Mouse (Mus musculus): ENCODE results near the gene Ebf3. TPM values are rescaled to one million over a fixed set of nuclear protein-coding genes. Genes with fewer than 3 reads are reported as not detected.

The Ebf3 gene
- polyA plus RNA-seq, 1 experiment from 2014 or later, result 1.6 TPM

- no peaks in the 10 kb centered on the region for H3K36me3 ChIP-seq (ENCODE audit: control insufficient read depth, insufficient read depth, low read length)
- H3K9ac ChIP-seq (replicated peaks; ENCODE audit: low read depth, low read length), result no peak overlapping the region
- H3K27me3 ChIP-seq (ENCODE audit: control insufficient read depth, insufficient read depth, low read length), result peaks cover 70% of the 10 kb centered on the region
- no peaks in the 10 kb centered on the region for H3K9me3 ChIP-seq (ENCODE audit: control insufficient read depth, low read depth, low read length)
- no peak for ATAC-seq (ENCODE audit: insufficient number of reproducible peaks, insufficient read depth, low FRiP score, low read depth)
- no peak overlapping the region for H3K27ac ChIP-seq (ENCODE audit: low read length)
- no peak overlapping the region for H3K4me3 ChIP-seq (ENCODE audit: low read depth, low read length)
- H3K4me1 ChIP-seq (ENCODE audit: control insufficient read depth, insufficient read depth, low read length), result 0 out of 2 replicates have a peak, but pooled peaks cover 7% of the 10 kb centered on the region
- no peak overlapping the region for H3K4me2 ChIP-seq (replicated peaks; ENCODE audit: low read depth, low read length)
- 50% methylated on average over 11 of the region's 11 CpGs for WGBS
Measured at GRCm38 (mm10) chr7:137300169-137300568, 14.1 kb downstream of the Ebf3 start.

- Histone ChIP-seq H3K36me3 (ENCODE audit: control insufficient read depth, insufficient read depth, low read length) (no peaks in the 10 kb centered on the region), H3K27ac (ENCODE audit: low read length) (no peak overlapping the region), H3K9me3 (ENCODE audit: control insufficient read depth, low read depth, low read length) (no peaks in the 10 kb centered on the region), H3K9ac (replicated peaks; ENCODE audit: low read depth, low read length) (no peak overlapping the region), H3K4me1 (ENCODE audit: control insufficient read depth, insufficient read depth, low read length) (0 out of 2 replicates have a peak, but pooled peaks cover 7% of the 10 kb centered on the region), H3K4me2 (replicated peaks; ENCODE audit: low read depth, low read length) (no peak overlapping the region), H3K27me3 (ENCODE audit: control insufficient read depth, insufficient read depth, low read length) (peaks cover 51% of the 10 kb centered on the region; the same call in 1 of the 2 replicates), H3K4me3 (ENCODE audit: low read depth, low read length) (no peak overlapping the region)
- WGBS, result 50% methylated on average over 24 of the region's 24 CpGs
- no peak for ATAC-seq (ENCODE audit: insufficient number of reproducible peaks, insufficient read depth, low FRiP score, low read depth)
Measured at GRCm38 (mm10) chr7:137297594-137298381, 16.5 kb downstream of the Ebf3 start.

- H3K27me3 ChIP-seq (ENCODE audit: control insufficient read depth, insufficient read depth, low read length), result peaks cover 48% of the 10 kb centered on the region; the same call in 1 of the 2 replicates
- no peak for ATAC-seq (ENCODE audit: insufficient number of reproducible peaks, insufficient read depth, low FRiP score, low read depth)
Measured at GRCm38 (mm10) chr7:137297131-137297530, 17.1 kb downstream of the Ebf3 start.

GRCm38 (mm10) chr7:137295612-137296011, 18.6 kb downstream of the Ebf3 start:
- Histone ChIP-seq H3K36me3 (ENCODE audit: control insufficient read depth, insufficient read depth, low read length) (no peaks in the 10 kb centered on the region), H3K4me1 (ENCODE audit: control insufficient read depth, insufficient read depth, low read length) (no peaks in the 10 kb centered on the region)
- 75% methylated on average over 7 of the region's 7 CpGs for WGBS

More at GRCm38 (mm10) chr7:137297131-137297530, 17.1 kb downstream of the Ebf3 start:
- Histone ChIP-seq H3K4me3 (ENCODE audit: low read depth, low read length) (no peak overlapping the region), H3K9me3 (ENCODE audit: control insufficient read depth, low read depth, low read length) (no peaks in the 10 kb centered on the region), H3K9ac (replicated peaks; ENCODE audit: low read depth, low read length) (no peak overlapping the region), H3K36me3 (ENCODE audit: control insufficient read depth, insufficient read depth, low read length) (no peaks in the 10 kb centered on the region), H3K4me2 (replicated peaks; ENCODE audit: low read depth, low read length) (no peak overlapping the region), H3K4me1 (ENCODE audit: control insufficient read depth, insufficient read depth, low read length) (0 out of 2 replicates have a peak, but pooled peaks cover 7% of the 10 kb centered on the region), H3K27ac (ENCODE audit: low read length) (no peak overlapping the region)
- 35% methylated on average over 7 of the region's 7 CpGs for WGBS

GRCm38 (mm10) chr7:137294446-137294845, 19.8 kb downstream of the Ebf3 start:
- H3K9me3 ChIP-seq (ENCODE audit: control insufficient read depth, low read depth, low read length), result no peaks in the 10 kb centered on the region
- H3K27me3 ChIP-seq (ENCODE audit: control insufficient read depth, insufficient read depth, low read length), result peaks cover 27% of the 10 kb centered on the region; the same call in 1 of the 2 replicates
- no peak overlapping the region for H3K4me2 ChIP-seq (replicated peaks; ENCODE audit: low read depth, low read length)
- no peaks in the 10 kb centered on the region for H3K4me1 ChIP-seq (ENCODE audit: control insufficient read depth, insufficient read depth, low read length)
- 87% methylated on average over 7 of the region's 7 CpGs for WGBS
- H3K4me3 ChIP-seq (ENCODE audit: low read depth, low read length), result no peak overlapping the region
- no peak for ATAC-seq (ENCODE audit: insufficient number of reproducible peaks, insufficient read depth, low FRiP score, low read depth)
- H3K36me3 ChIP-seq (ENCODE audit: control insufficient read depth, insufficient read depth, low read length), result no peaks in the 10 kb centered on the region
- H3K27ac ChIP-seq (ENCODE audit: low read length), result no peak overlapping the region
- no peak overlapping the region for H3K9ac ChIP-seq (replicated peaks; ENCODE audit: low read depth, low read length)

More at GRCm38 (mm10) chr7:137295612-137296011, 18.6 kb downstream of the Ebf3 start:
- ATAC-seq (ENCODE audit: insufficient number of reproducible peaks, insufficient read depth, low FRiP score, low read depth), result no peak
- H3K9ac ChIP-seq (replicated peaks; ENCODE audit: low read depth, low read length), result no peak overlapping the region
- H3K27me3 ChIP-seq (ENCODE audit: control insufficient read depth, insufficient read depth, low read length), result peaks cover 34% of the 10 kb centered on the region; the same call in 1 of the 2 replicates
- H3K4me3 ChIP-seq (ENCODE audit: low read depth, low read length), result no peak overlapping the region
- no peak overlapping the region for H3K4me2 ChIP-seq (replicated peaks; ENCODE audit: low read depth, low read length)
- H3K9me3 ChIP-seq (ENCODE audit: control insufficient read depth, low read depth, low read length), result no peaks in the 10 kb centered on the region
- H3K27ac ChIP-seq (ENCODE audit: low read length), result no peak overlapping the region

GRCm38 (mm10) chr7:137289290-137289957, 24.8 kb downstream of the Ebf3 start:
- no peaks in the 10 kb centered on the region for H3K36me3 ChIP-seq (ENCODE audit: control insufficient read depth, insufficient read depth, low read length)
- H3K27me3 ChIP-seq (ENCODE audit: control insufficient read depth, insufficient read depth, low read length), result no peaks in the 10 kb centered on the region
- no peaks in the 10 kb centered on the region for H3K9me3 ChIP-seq (ENCODE audit: control insufficient read depth, low read depth, low read length)
- no peak overlapping the region for H3K4me2 ChIP-seq (replicated peaks; ENCODE audit: low read depth, low read length)
- H3K4me1 ChIP-seq (ENCODE audit: control insufficient read depth, insufficient read depth, low read length), result no peaks in the 10 kb centered on the region
- WGBS, result 34% methylated on average over 3 of the region's 3 CpGs
- H3K9ac ChIP-seq (replicated peaks; ENCODE audit: low read depth, low read length), result no peak overlapping the region
- no peak for ATAC-seq (ENCODE audit: insufficient number of reproducible peaks, insufficient read depth, low FRiP score, low read depth)
- no peak overlapping the region for H3K4me3 ChIP-seq (ENCODE audit: low read depth, low read length)
- no peak overlapping the region for H3K27ac ChIP-seq (ENCODE audit: low read length)

- no peak for ATAC-seq (ENCODE audit: insufficient number of reproducible peaks, insufficient read depth, low FRiP score, low read depth)
- no peak overlapping the region for H3K4me2 ChIP-seq (replicated peaks; ENCODE audit: low read depth, low read length)
- H3K27ac ChIP-seq (ENCODE audit: low read length), result no peak overlapping the region
- H3K4me1 ChIP-seq (ENCODE audit: control insufficient read depth, insufficient read depth, low read length), result no peaks in the 10 kb centered on the region
- no peaks in the 10 kb centered on the region for H3K27me3 ChIP-seq (ENCODE audit: control insufficient read depth, insufficient read depth, low read length)
- no peak overlapping the region for H3K9ac ChIP-seq (replicated peaks; ENCODE audit: low read depth, low read length)
- WGBS, result 81% methylated on average over 7 of the region's 7 CpGs
- H3K4me3 ChIP-seq (ENCODE audit: low read depth, low read length), result no peak overlapping the region
- no peaks in the 10 kb centered on the region for H3K36me3 ChIP-seq (ENCODE audit: control insufficient read depth, insufficient read depth, low read length)
- H3K9me3 ChIP-seq (ENCODE audit: control insufficient read depth, low read depth, low read length), result no peaks in the 10 kb centered on the region
Measured at GRCm38 (mm10) chr7:137278171-137278570, 36.1 kb downstream of the Ebf3 start.

- no peak overlapping the region for H3K27ac ChIP-seq (ENCODE audit: low read length)
- H3K4me1 ChIP-seq (ENCODE audit: control insufficient read depth, insufficient read depth, low read length), result no peaks in the 10 kb centered on the region
- no peak overlapping the region for H3K4me2 ChIP-seq (replicated peaks; ENCODE audit: low read depth, low read length)
- 82% methylated on average over 5 of the region's 5 CpGs for WGBS
- H3K27me3 ChIP-seq (ENCODE audit: control insufficient read depth, insufficient read depth, low read length), result no peaks in the 10 kb centered on the region
- H3K36me3 ChIP-seq (ENCODE audit: control insufficient read depth, insufficient read depth, low read length), result no peaks in the 10 kb centered on the region
- no peak for ATAC-seq (ENCODE audit: insufficient number of reproducible peaks, insufficient read depth, low FRiP score, low read depth)
- no peaks in the 10 kb centered on the region for H3K9me3 ChIP-seq (ENCODE audit: control insufficient read depth, low read depth, low read length)
- H3K9ac ChIP-seq (replicated peaks; ENCODE audit: low read depth, low read length), result no peak overlapping the region
- no peak overlapping the region for H3K4me3 ChIP-seq (ENCODE audit: low read depth, low read length)
Measured at GRCm38 (mm10) chr7:137277713-137278112, 36.5 kb downstream of the Ebf3 start.

Data from stomach, embryonic 14.5 days (tissue).